Mouse (Mus musculus) midbrain, embryonic 13.5 days (tissue): ENCODE data around the gene Adam26b. TPM values are rescaled to one million over a fixed set of nuclear protein-coding genes. Genes with fewer than 3 reads are reported as not detected.
"Not testable (repeated sequence)": the region's sequence is repeated elsewhere in the genome, so short reads cannot be mapped to it uniquely, and the experiment has no call there.

Experiments used
- ATAC-seq: fragments of 200-750 bp; cut with Nextera tagmentation; 2 replicates; pipeline ENCODE4 v1.8.0; 2017; ENCODE audit warnings: mild to moderate bottlenecking, moderate TSS enrichment, moderate library complexity
- H3K27ac ChIP-seq: fragments of 300-500 bp; sonication (generic); 2 replicates; pipeline ENCODE4 v1.5.1; 2015; ENCODE audit warnings: inconsistent platforms, mild to moderate bottlenecking, moderate library complexity
- H3K27me3 ChIP-seq: fragments of 300-500 bp; sonication (generic); 2 replicates; pipeline ENCODE4 v1.6.1; 2015; ENCODE audit warnings: mild to moderate bottlenecking, inconsistent platforms
- H3K36me3 ChIP-seq: fragments of 300-500 bp; sonication (generic); 2 replicates; pipeline ENCODE4 v1.6.1; 2015; ENCODE audit warnings: mild to moderate bottlenecking, inconsistent platforms
- H3K4me1 ChIP-seq: fragments of 300-500 bp; sonication (generic); replicated peaks from 2 replicates; pipeline ENCODE4 v1.6.1; 2015; ENCODE audit warnings: inconsistent platforms
- H3K4me2 ChIP-seq: fragments of 300-500 bp; sonication (generic); replicated peaks from 2 replicates; pipeline ENCODE4 v1.6.1; 2015; ENCODE audit warnings: moderate library complexity, mild to moderate bottlenecking, inconsistent platforms
- H3K4me3 ChIP-seq: fragments of 300-500 bp; sonication (generic); replicated peaks from 2 replicates; pipeline ENCODE4 v1.5.1; 2015; ENCODE audit warnings: mild to moderate bottlenecking, inconsistent platforms
- H3K9ac ChIP-seq: fragments of 300-500 bp; sonication (generic); replicated peaks from 2 replicates; pipeline ENCODE4 v1.6.1; 2015; ENCODE audit warnings: mild to moderate bottlenecking, inconsistent platforms
- H3K9me3 ChIP-seq: fragments of 300-500 bp; sonication (generic); 2 replicates; pipeline ENCODE4 v1.6.1; 2016; ENCODE audit warnings: mild to moderate bottlenecking, inconsistent platforms
- WGBS: fragments of 180-500 bp; shearing (Covaris S2); methylation state at CpG from one replicate; pipeline ENCODE4 v1.1.7; 2015; 5-methylcytosine and 5-hydroxymethylcytosine counted together
- polyA plus RNA-seq: library from polyadenylated mRNA; unstranded; fragments of >200 nt; fragmentation: Nextera tagmentation; extraction: Ambion mirVana; gene quantifications from 2 replicates; pipeline ENCODE4 v1.2.1, GENCODE M21; 2015

Adam26b gene
- polyA plus RNA-seq: not detected in 2 replicates

- H3K4me3 ChIP-seq, H3K36me3 ChIP-seq, H3K27me3 ChIP-seq, H3K4me2 ChIP-seq, ATAC-seq, H3K4me1 ChIP-seq, H3K27ac ChIP-seq, H3K9me3 ChIP-seq, H3K9ac ChIP-seq: not testable (repeated sequence)
Measured at GRCm38 (mm10) chr8:43528006-43528405, at the start of gene Adam26b. Gene Adam26b (minus strand): TSS chr8:43528106.

- not testable (repeated sequence) for H3K27me3 ChIP-seq, H3K4me1 ChIP-seq, H3K9ac ChIP-seq, H3K4me3 ChIP-seq, ATAC-seq, H3K27ac ChIP-seq, H3K4me2 ChIP-seq, H3K36me3 ChIP-seq, H3K9me3 ChIP-seq
- 95% methylated on average over 2 of the region's 2 CpGs for WGBS
Measured at GRCm38 (mm10) chr8:43576607-43577006, 48.7 kb upstream of the Adam26b start, which contains the start of gene Adam26a. Gene Adam26a (minus strand): TSS chr8:43576707.

Other genes starting within 250 kb of the Adam26b start
- gene Zfp42, start 221.1 kb downstream of the Adam26b start, polyA plus RNA-seq: not detected in 2 replicates
- gene Adam26a, start 48.6 kb upstream of the Adam26b start, polyA plus RNA-seq: not detected in 2 replicates
- gene Gm5346, start 99.2 kb upstream of the Adam26b start, polyA plus RNA-seq: not detected in 2 replicates
- 0.07 TPM in 1 of 2 replicates, not detected in the other for gene Adam34, start 181.9 kb upstream of the Adam26b start, polyA plus RNA-seq